Mouse (Mus musculus) stomach, postnatal 0 days (tissue): ENCODE data around the gene G6pc3. TPM values are rescaled to one million over a fixed set of nuclear protein-coding genes. Genes with fewer than 3 reads are reported as not detected.

ENCODE experiments used
- ATAC-seq: fragments of 200-750 bp; cut with Nextera tagmentation; 2 replicates; pipeline ENCODE4 v1.8.0; 2017; ENCODE audit not compliant: low FRiP score, low TSS enrichment
- DNase-seq: peaks from one replicate; pipeline ENCODE4 v3.0.0-alpha.2; 2016; ENCODE audit warnings: low spot score
- H3K27ac ChIP-seq: fragments of 300-500 bp; sonication (generic); replicated peaks from 2 replicates; pipeline ENCODE4 v1.5.1; 2014; ENCODE audit warnings: mild to moderate bottlenecking, control low read depth
- H3K27me3 ChIP-seq: fragments of 300-500 bp; sonication (generic); 2 replicates; pipeline ENCODE4 v1.6.1; 2014; ENCODE audit warnings: low read length; ENCODE audit not compliant: control insufficient read depth, insufficient read depth
- H3K36me3 ChIP-seq: fragments of 300-500 bp; sonication (generic); 2 replicates; pipeline ENCODE4 v1.6.1; 2014; ENCODE audit warnings: low read length, mixed read lengths; ENCODE audit not compliant: control insufficient read depth, insufficient read depth
- H3K4me1 ChIP-seq: fragments of 300-500 bp; sonication (generic); replicated peaks from 2 replicates; pipeline ENCODE4 v1.6.1; 2014; ENCODE audit warnings: antibody characterized with exemption; ENCODE audit not compliant: control insufficient read depth, insufficient read depth
- H3K4me2 ChIP-seq: fragments of 300-500 bp; sonication (generic); replicated peaks from 2 replicates; pipeline ENCODE4 v1.6.1; 2014; ENCODE audit warnings: low read depth, mild to moderate bottlenecking, control low read depth, moderate library complexity
- H3K4me3 ChIP-seq: fragments of 300-500 bp; sonication (generic); 2 replicates; pipeline ENCODE4 v1.5.1; 2014; ENCODE audit warnings: low read depth, low read length, control low read depth
- H3K9ac ChIP-seq: fragments of 300-500 bp; sonication (generic); 2 replicates; pipeline ENCODE4 v1.6.1; 2014; ENCODE audit warnings: mild to moderate bottlenecking, low read length, control low read depth, mixed read lengths
- H3K9me3 ChIP-seq: fragments of 300-500 bp; sonication (generic); 2 replicates; pipeline ENCODE4 v1.6.1; 2016; ENCODE audit warnings: low read length; ENCODE audit not compliant: control insufficient read depth
- CTCF ChIP-seq: IDR thresholded peaks from 2 replicates; pipeline ENCODE4 v1.5.1; 2016; ENCODE audit warnings: antibody characterized with exemption, low read depth, mild to moderate bottlenecking, moderate library complexity
- EP300 ChIP-seq: optimal IDR thresholded peaks from 2 replicates; pipeline ENCODE3; 2016; ENCODE audit warnings: antibody characterized with exemption
- WGBS: fragments of 180-500 bp; shearing (Covaris S2); extraction: QIAGEN DNeasy Blood & Tissue Kit; methylation state at CpG from one replicate; pipeline ENCODE4 v1.1.7; 2014; 5-methylcytosine and 5-hydroxymethylcytosine counted together
- polyA plus RNA-seq: library from polyadenylated mRNA; unstranded; fragments of >200 nt; fragmentation: Nextera tagmentation; extraction: Ambion mirVana; gene quantifications from 2 replicates; pipeline ENCODE4 v1.2.1, GENCODE M21; 2015

G6pc3 gene
- polyA plus RNA-seq, 1 experiment from 2014 or later: 19.4 TPM

GRCm38 (mm10) chr11:102214430-102215156, 25.2 kb downstream of the G6pc3 start:
- 48% methylated on average over 10 of the region's 10 CpGs for WGBS
- Histone ChIP-seq H3K9ac (no peak overlapping the region), H3K27me3 (no peaks in the 10 kb centered on the region), H3K27ac (0 out of 2 replicates have a peak overlapping the region, but pooled peaks have one; percentile 91), H3K4me2 (peak overlapping the region; percentile 8), H3K4me1 (peaks cover 40% of the 10 kb centered on the region), H3K4me3 (no peak overlapping the region), H3K9me3 (no peaks in the 10 kb centered on the region), H3K36me3 (no peaks in the 10 kb centered on the region)
- DNase-seq: no peak
- no peak for ATAC-seq
- TF ChIP-seq CTCF (no peak), EP300 (no peak)

DNA sequence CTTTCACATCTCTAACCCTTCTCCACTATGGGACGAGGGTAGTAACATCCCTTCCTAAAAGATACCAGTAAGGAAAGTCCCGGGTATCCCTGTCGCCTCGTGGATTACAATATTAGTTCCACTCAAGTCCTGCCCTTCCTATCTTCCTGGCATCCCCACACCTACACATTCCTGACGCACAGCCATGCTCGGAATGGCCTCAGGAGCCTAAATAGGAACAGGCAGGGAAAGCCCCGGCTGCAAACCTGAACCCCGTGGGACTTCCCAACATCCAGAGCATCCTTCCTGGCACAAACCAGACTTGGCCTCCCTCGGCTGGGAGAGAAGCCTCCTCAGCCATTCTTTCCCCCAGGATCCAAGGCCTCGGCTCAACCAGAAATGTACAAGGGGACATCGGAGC, 26.1 kb downstream of the G6pc3 start:
- H3K27ac ChIP-seq: peak overlapping the region; percentile 91
- H3K9ac ChIP-seq: peak overlapping the region; percentile 41; the same call in 1 of the 2 replicates
- H3K4me1 ChIP-seq: peaks cover 46% of the 10 kb centered on the region
- H3K9me3 ChIP-seq: no peaks in the 10 kb centered on the region
- peak overlapping the region; percentile 48 for H3K4me2 ChIP-seq
- ATAC-seq (no peak), DNase-seq (no peak)
- no peaks in the 10 kb centered on the region for H3K36me3 ChIP-seq
- no peaks in the 10 kb centered on the region for H3K27me3 ChIP-seq
- no peak overlapping the region for H3K4me3 ChIP-seq
- TF ChIP-seq EP300: no peak
- no peak for TF ChIP-seq CTCF
- WGBS: 51% methylated on average over 11 of the region's 11 CpGs

- ATAC-seq (peak; percentile 86), DNase-seq (peak; percentile 82)
- H3K36me3 ChIP-seq: no peaks in the 10 kb centered on the region
- H3K4me2 ChIP-seq: peak overlapping the region; percentile 81
- peaks cover 43% of the 10 kb centered on the region for H3K4me1 ChIP-seq
- peak overlapping the region; percentile 69 for H3K9ac ChIP-seq
- no peaks in the 10 kb centered on the region for H3K9me3 ChIP-seq
- H3K4me3 ChIP-seq: peak overlapping the region; percentile 51; the same call in 1 of the 2 replicates
- TF ChIP-seq EP300 (peak; percentile 22), CTCF (0 out of 2 replicates have a peak, but pooled peaks have one; percentile 4)
- WGBS: 10% methylated on average over 12 of the region's 12 CpGs
- no peaks in the 10 kb centered on the region for H3K27me3 ChIP-seq
- H3K27ac ChIP-seq: peak overlapping the region; percentile 91
Measured at GRCm38 (mm10) chr11:102216056-102216885, 26.9 kb downstream of the G6pc3 start.

- DNase-seq: no peak
- Histone ChIP-seq H3K4me3 (peak overlapping the region; percentile 51), H3K4me1 (peaks cover 43% of the 10 kb centered on the region), H3K4me2 (peak overlapping the region; percentile 81), H3K36me3 (0 out of 2 replicates have a peak, but pooled peaks cover 2% of the 10 kb centered on the region), H3K9me3 (no peaks in the 10 kb centered on the region), H3K9ac (peak overlapping the region; percentile 69), H3K27ac (peak overlapping the region; percentile 91), H3K27me3 (no peaks in the 10 kb centered on the region)
- no peak for TF ChIP-seq CTCF
- peak; percentile 13 for TF ChIP-seq EP300
- ATAC-seq: peak; percentile 4
- 13% methylated on average over 5 of the region's 5 CpGs for WGBS
Measured at GRCm38 (mm10) chr11:102216886-102217240, 27.4 kb downstream of the G6pc3 start.

DNA sequence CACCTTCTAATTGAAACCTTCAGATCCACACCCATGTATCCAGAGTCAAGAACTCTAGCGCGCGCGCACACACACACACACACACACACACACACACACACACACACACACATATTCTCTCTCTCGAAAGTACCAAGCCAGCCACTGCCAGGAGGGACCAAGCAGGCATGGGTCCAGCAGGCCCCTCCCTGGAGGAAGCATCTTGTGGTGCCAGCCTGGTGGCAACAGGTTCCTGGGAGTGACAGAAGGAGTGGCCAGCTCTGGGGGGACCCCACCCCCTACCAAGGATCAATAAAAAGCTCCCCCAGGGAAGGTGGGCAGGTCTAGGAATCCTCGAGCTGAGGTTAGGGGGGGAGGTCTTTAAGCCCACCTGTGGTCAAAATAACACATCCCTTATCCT, 28.0 kb downstream of the G6pc3 start:
- H3K9me3 ChIP-seq: no peaks in the 10 kb centered on the region
- H3K4me1 ChIP-seq: peaks cover 45% of the 10 kb centered on the region
- peak overlapping the region; percentile 81 for H3K4me2 ChIP-seq
- no peaks in the 10 kb centered on the region for H3K27me3 ChIP-seq
- 17% methylated on average over 6 of the region's 6 CpGs for WGBS
- peak overlapping the region; percentile 91 for H3K27ac ChIP-seq
- peak overlapping the region; percentile 51 for H3K4me3 ChIP-seq
- 0 out of 2 replicates have a peak, but pooled peaks cover 2% of the 10 kb centered on the region for H3K36me3 ChIP-seq
- ATAC-seq (no peak), DNase-seq (peak; percentile 65)
- H3K9ac ChIP-seq: peak overlapping the region; percentile 69
- TF ChIP-seq CTCF: no peak
- TF ChIP-seq EP300: no peak
